Mouse (Mus musculus) MEL (cell line): Measurements from ENCODE around the gene Mmachc.

ENCODE experiments used
- CTCF ChIP-seq, 3 experiments: IDR thresholded peaks in 2 of 3; conservative IDR thresholded peaks in 1 of 3; 2 replicates each; pipeline ENCODE4 v1.5.1; 2011 to 2012; ENCODE audit warnings: low read length in 3 of 3, low read depth in 2 of 3, mild to moderate bottlenecking in 2 of 3, improper control_type of control experiment in 1 of 3, inconsistent platforms in 1 of 3, mixed read lengths in 1 of 3, moderate library complexity in 1 of 3; ENCODE audit not compliant: control insufficient read depth in 1 of 3, insufficient read depth in 1 of 3, poor library complexity in 1 of 3, severe bottlenecking in 1 of 3
- EP300 ChIP-seq, 2 experiments: IDR thresholded peaks; 2 replicates each; pipeline ENCODE4 v1.6.1; 2011; ENCODE audit warnings: improper control_type of control experiment in 2 of 2, low read length in 2 of 2, low read depth in 1 of 2, mild to moderate bottlenecking in 1 of 2
- MXI1 ChIP-seq: IDR thresholded peaks from 2 replicates; pipeline ENCODE4 v1.6.1; 2011; ENCODE audit warnings: mild to moderate bottlenecking, low read depth, low read length, improper control_type of control experiment

DNA sequence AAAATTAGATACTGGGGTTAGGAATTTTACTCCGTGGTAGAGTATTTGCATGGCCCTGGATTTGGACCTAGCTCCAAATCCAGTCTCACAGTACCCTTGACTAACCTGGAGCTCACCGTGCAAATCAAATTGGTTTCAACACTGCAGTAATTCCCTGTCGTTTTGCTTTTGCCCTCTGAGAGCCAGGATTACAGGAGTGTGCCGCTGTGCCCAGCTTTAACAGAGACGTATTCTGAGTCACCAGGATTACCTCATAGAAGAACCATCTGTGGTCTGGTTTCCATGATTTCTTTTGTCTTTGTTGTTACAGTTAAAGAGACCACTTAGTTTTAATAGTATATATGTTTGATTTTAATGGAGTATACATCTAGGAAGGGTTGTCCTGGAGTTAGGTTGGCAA lies 29.1 kb downstream of the Mmachc start:
- TF ChIP-seq CTCF (IDR thresholded peaks at IDR 0.05 in 2 of 3, conservative IDR thresholded peaks at IDR 0.05 in 1 of 3; ENCODE audit: control insufficient read depth in 1 of 3, insufficient read depth in 1 of 3, low read depth in 2 of 3, low read length in 3 of 3, poor library complexity in 1 of 3, severe bottlenecking in 1 of 3) (no peak), EP300 (IDR thresholded peaks at IDR 0.05; ENCODE audit: low read depth in 1 of 2, low read length in 2 of 2) (no peak), MXI1 (no peak)
